Mouse (Mus musculus) liver, embryonic 16.5 days (tissue): Measurements from ENCODE around the gene Cobl. TPM values are rescaled to one million over a fixed set of nuclear protein-coding genes. Genes with fewer than 3 reads are reported as not detected.

Source experiments
- ATAC-seq: fragments of 200-750 bp; cut with Nextera tagmentation; 2 replicates; pipeline ENCODE4 v1.8.0; 2017; ENCODE audit warnings: low read depth, mild to moderate bottlenecking, moderate number of reproducible peaks, moderate library complexity
- H3K27ac ChIP-seq: fragments of 300-500 bp; sonication (generic); 2 replicates; pipeline ENCODE4 v1.5.1; 2014; ENCODE audit warnings: mild to moderate bottlenecking, low read length
- H3K27me3 ChIP-seq: fragments of 300-500 bp; sonication (generic); 2 replicates; pipeline ENCODE4 v1.6.1; 2014; ENCODE audit warnings: low read depth, low read length, mixed read lengths; ENCODE audit not compliant: control insufficient read depth, insufficient read depth
- H3K36me3 ChIP-seq: fragments of 300-500 bp; sonication (generic); 2 replicates; pipeline ENCODE4 v1.6.1; 2014; ENCODE audit warnings: mild to moderate bottlenecking; ENCODE audit not compliant: control insufficient read depth, insufficient read depth
- H3K4me1 ChIP-seq: fragments of 300-500 bp; sonication (generic); 2 replicates; pipeline ENCODE4 v1.6.1; 2014; ENCODE audit warnings: low read depth, low read length, mixed read lengths; ENCODE audit not compliant: control insufficient read depth
- H3K4me2 ChIP-seq: fragments of 300-500 bp; sonication (generic); 2 replicates; pipeline ENCODE4 v1.6.1; 2014; ENCODE audit warnings: low read depth, low read length, mixed read lengths
- H3K4me3 ChIP-seq: fragments of 300-500 bp; sonication (generic); 2 replicates; pipeline ENCODE4 v1.5.1; 2014; ENCODE audit warnings: low read depth, mild to moderate bottlenecking, low read length
- H3K9ac ChIP-seq: fragments of 300-500 bp; sonication (generic); 2 replicates; pipeline ENCODE4 v1.6.1; 2014; ENCODE audit warnings: low read depth, low read length
- H3K9me3 ChIP-seq: fragments of 300-500 bp; sonication (generic); replicated peaks from 2 replicates; pipeline ENCODE4 v1.6.1; 2016; ENCODE audit warnings: low read length; ENCODE audit not compliant: control insufficient read depth
- WGBS: fragments of 180-500 bp; shearing (Covaris S2); extraction: QIAGEN DNeasy Blood & Tissue Kit; methylation state at CpG from one replicate; pipeline ENCODE4 v1.1.7; 2014; ENCODE audit not compliant: insufficient replicate concordance; 5-methylcytosine and 5-hydroxymethylcytosine counted together
- polyA plus RNA-seq: library from polyadenylated mRNA; unstranded; fragments of >200 nt; fragmentation: Nextera tagmentation; extraction: Ambion mirVana; gene quantifications from 2 replicates; pipeline ENCODE4 v1.2.1, GENCODE M21; 2015

Gene Cobl
- polyA plus RNA-seq, 1 experiment from 2014 or later = 2.2 TPM

- Histone ChIP-seq H3K9me3 (no peaks in the 10 kb centered on the region), H3K27me3 (no peaks in the 10 kb centered on the region), H3K4me1 (no peaks in the 10 kb centered on the region), H3K4me3 (no peak overlapping the region), H3K9ac (no peak overlapping the region), H3K27ac (no peak overlapping the region), H3K36me3 (no peaks in the 10 kb centered on the region), H3K4me2 (no peak overlapping the region)
- WGBS = 24% methylated on average over 3 of the region's 3 CpGs
- no peak for ATAC-seq
These were observed 173.2 kb downstream of the Cobl start for GRCm38 (mm10) chr11:12291654-12291935.

- Histone ChIP-seq H3K4me3 (no peak overlapping the region), H3K4me1 (no peaks in the 10 kb centered on the region), H3K4me2 (no peak overlapping the region), H3K36me3 (no peaks in the 10 kb centered on the region), H3K9ac (no peak overlapping the region), H3K9me3 (no peaks in the 10 kb centered on the region), H3K27ac (no peak overlapping the region), H3K27me3 (no peaks in the 10 kb centered on the region)
- WGBS = 33% methylated on average over 7 of the region's 7 CpGs
- no peak for ATAC-seq
These were observed 173.7 kb downstream of the Cobl start for GRCm38 (mm10) chr11:12290911-12291653.

- no peaks in the 10 kb centered on the region for H3K27me3 ChIP-seq
- no peaks in the 10 kb centered on the region for H3K36me3 ChIP-seq
- no peak for ATAC-seq
- H3K4me3 ChIP-seq = no peak overlapping the region
- H3K4me2 ChIP-seq = no peak overlapping the region
- no peak overlapping the region for H3K27ac ChIP-seq
- no peaks in the 10 kb centered on the region for H3K9me3 ChIP-seq
- no peaks in the 10 kb centered on the region for H3K4me1 ChIP-seq
- WGBS = 59% methylated on average over 4 of the region's 4 CpGs
- H3K9ac ChIP-seq = no peak overlapping the region
These were observed 179.3 kb downstream of the Cobl start for GRCm38 (mm10) chr11:12285319-12286021.

GRCm38 (mm10) chr11:12280711-12281110 is 184.0 kb downstream of the Cobl start:
- ATAC-seq = no peak
- no peaks in the 10 kb centered on the region for H3K27me3 ChIP-seq
- 55% methylated on average over 7 of the region's 7 CpGs for WGBS
- no peaks in the 10 kb centered on the region for H3K4me1 ChIP-seq
- no peak overlapping the region for H3K9ac ChIP-seq
- no peak overlapping the region for H3K27ac ChIP-seq
- H3K4me3 ChIP-seq = no peak overlapping the region
- H3K4me2 ChIP-seq = no peak overlapping the region
- H3K9me3 ChIP-seq = no peaks in the 10 kb centered on the region
- no peaks in the 10 kb centered on the region for H3K36me3 ChIP-seq

GRCm38 (mm10) chr11:12274276-12274675 is 190.5 kb downstream of the Cobl start:
- Histone ChIP-seq H3K4me3 (no peak overlapping the region), H3K9me3 (no peaks in the 10 kb centered on the region), H3K9ac (no peak overlapping the region), H3K27ac (no peak overlapping the region), H3K36me3 (no peaks in the 10 kb centered on the region), H3K4me1 (no peaks in the 10 kb centered on the region), H3K4me2 (no peak overlapping the region), H3K27me3 (no peaks in the 10 kb centered on the region)
- 58% methylated on average over 2 of the region's 2 CpGs for WGBS
- ATAC-seq = no peak

GRCm38 (mm10) chr11:12273726-12274125 is 191.0 kb downstream of the Cobl start:
- Histone ChIP-seq H3K36me3 (no peaks in the 10 kb centered on the region), H3K9me3 (no peaks in the 10 kb centered on the region), H3K4me3 (no peak overlapping the region), H3K27me3 (no peaks in the 10 kb centered on the region), H3K9ac (no peak overlapping the region), H3K27ac (no peak overlapping the region), H3K4me1 (no peaks in the 10 kb centered on the region), H3K4me2 (no peak overlapping the region)
- no peak for ATAC-seq
- WGBS = 67% methylated on average over 6 of the region's 6 CpGs

- Histone ChIP-seq H3K9ac (no peak overlapping the region), H3K4me2 (no peak overlapping the region)
- WGBS = 59% methylated on average over 2 of the region's 2 CpGs
These were observed 206.3 kb downstream of the Cobl start for GRCm38 (mm10) chr11:12258411-12258810.

GRCm38 (mm10) chr11:12257324-12258118 is 207.2 kb downstream of the Cobl start:
- Histone ChIP-seq H3K4me2 (no peak overlapping the region), H3K9me3 (no peaks in the 10 kb centered on the region), H3K27ac (no peak overlapping the region), H3K4me1 (no peaks in the 10 kb centered on the region), H3K36me3 (no peaks in the 10 kb centered on the region), H3K4me3 (no peak overlapping the region), H3K27me3 (no peaks in the 10 kb centered on the region), H3K9ac (no peak overlapping the region)
- ATAC-seq = no peak
- 83% methylated on average over 5 of the region's 5 CpGs for WGBS

More at GRCm38 (mm10) chr11:12258411-12258810, 206.3 kb downstream of the Cobl start:
- Histone ChIP-seq H3K4me1 (no peaks in the 10 kb centered on the region), H3K27ac (no peak overlapping the region), H3K27me3 (no peaks in the 10 kb centered on the region), H3K4me3 (no peak overlapping the region), H3K36me3 (no peaks in the 10 kb centered on the region), H3K9me3 (no peaks in the 10 kb centered on the region)
- ATAC-seq = no peak
